Mouse (Mus musculus) bone marrow, adult 2 months (tissue): ENCODE measurements around the gene Hhipl1. TPM values are rescaled to one million over a fixed set of nuclear protein-coding genes. Genes with fewer than 3 reads are reported as not detected.

Experiments used
- H3K27ac ChIP-seq: fragments of 200-500 bp; 2 replicates; pipeline ENCODE4 v1.5.1; 2012; ENCODE audit warnings: low read depth, mild to moderate bottlenecking, control low read depth, inconsistent platforms, low read length; ENCODE audit not compliant: control insufficient read depth, poor library complexity, insufficient read depth
- H3K4me1 ChIP-seq: fragments of 200-500 bp; 2 replicates; pipeline ENCODE4 v1.6.1; 2011; ENCODE audit warnings: low read length; ENCODE audit not compliant: control insufficient read depth, insufficient read depth
- H3K4me3 ChIP-seq: fragments of 200-500 bp; replicated peaks from 2 replicates; pipeline ENCODE3; 2011; ENCODE audit warnings: mild to moderate bottlenecking, low read depth, low read length, control low read depth; ENCODE audit not compliant: control insufficient read depth
- CTCF ChIP-seq: fragments of 200-500 bp; IDR thresholded peaks from 2 replicates; pipeline ENCODE4 v1.5.1; 2011; ENCODE audit warnings: low read length, control low read depth; ENCODE audit not compliant: control insufficient read depth, insufficient read depth
- POLR2A ChIP-seq: fragments of 200-500 bp; IDR thresholded peaks from 2 replicates; pipeline ENCODE4 v1.6.1; 2011; ENCODE audit warnings: low read depth, mild to moderate bottlenecking, control low read depth, low read length, borderline replicate concordance; ENCODE audit not compliant: control insufficient read depth
- WGBS: fragments of 180-500 bp; shearing (Covaris S2); methylation state at CpG from one replicate; pipeline ENCODE4 v1.1.7; 2018; 5-methylcytosine and 5-hydroxymethylcytosine counted together
- polyA plus RNA-seq: library from polyadenylated mRNA; stranded (reverse); fragments of >200 nt; gene quantifications from 2 replicates; pipeline ENCODE4 v1.2.4, GENCODE M21; 2011; ENCODE audit warnings: low replicate concordance; ENCODE audit not compliant: missing spikeins, insufficient read depth, insufficient read length

Hhipl1 gene
- polyA plus RNA-seq, 1 experiment, result not detected

- Histone ChIP-seq H3K4me1 (no peaks in the 10 kb centered on the region), H3K4me3 (no peak overlapping the region), H3K27ac (no peak overlapping the region)
- whole genome bisulfite sequencing, result 51% methylated on average over 6 of the region's 6 CpGs
- TF ChIP-seq POLR2A, result no peak
Observed at GRCm38 (mm10) chr12:108371429-108371765, 65.3 kb downstream of the Hhipl1 start.

GRCm38 (mm10) chr12:108372241-108372640 is 66.2 kb downstream of the Hhipl1 start:
- H3K4me1 ChIP-seq, result no peaks in the 10 kb centered on the region
- H3K4me3 ChIP-seq, result no peak overlapping the region
- no peak for TF ChIP-seq POLR2A
- no peak for TF ChIP-seq CTCF
- WGBS, result 87% methylated on average over 17 of the region's 17 CpGs
- H3K27ac ChIP-seq, result no peak overlapping the region

- no peak for TF ChIP-seq CTCF
- no peak for TF ChIP-seq POLR2A
- no peaks in the 10 kb centered on the region for H3K4me1 ChIP-seq
- no peak overlapping the region for H3K4me3 ChIP-seq
- WGBS, result 67% methylated on average over 9 of the region's 9 CpGs
- no peak overlapping the region for H3K27ac ChIP-seq
Observed at GRCm38 (mm10) chr12:108373611-108374010, 67.5 kb downstream of the Hhipl1 start.

- WGBS, result 76% methylated on average over 8 of the region's 8 CpGs
- no peak for TF ChIP-seq POLR2A
- no peak for TF ChIP-seq CTCF
- H3K4me1 ChIP-seq, result no peaks in the 10 kb centered on the region
- no peak overlapping the region for H3K27ac ChIP-seq
- H3K4me3 ChIP-seq, result no peak overlapping the region
Observed at GRCm38 (mm10) chr12:108374689-108375088, 68.6 kb downstream of the Hhipl1 start.

GRCm38 (mm10) chr12:108378379-108379133 is 72.5 kb downstream of the Hhipl1 start:
- 77% methylated on average over 13 of the region's 13 CpGs for WGBS
- H3K4me3 ChIP-seq, result no peak overlapping the region
- H3K27ac ChIP-seq, result no peak overlapping the region
- no peak for TF ChIP-seq POLR2A
- TF ChIP-seq CTCF, result no peak
- no peaks in the 10 kb centered on the region for H3K4me1 ChIP-seq

Other genes with a start within 250 kb of the Hhipl1 start
- gene Setd3, start 127.0 kb upstream of the Hhipl1 start, polyA plus RNA-seq, result 41.5 and 51.0 TPM in 2 replicates
- gene Ccnk, start 126.7 kb upstream of the Hhipl1 start, polyA plus RNA-seq, result 12.4 and 21.9 TPM in 2 replicates
- gene Ccdc85c, start 30.8 kb upstream of the Hhipl1 start, polyA plus RNA-seq, result 0.83 and 2.7 TPM in 2 replicates
- 0.72 TPM in 1 of 2 replicates, not detected in the other for gene Cyp46a1, start 28.1 kb downstream of the Hhipl1 start, polyA plus RNA-seq
- gene Eml1, start 64.7 kb downstream of the Hhipl1 start, polyA plus RNA-seq, result 0.56 and 4.7 TPM in 2 replicates
- gene Evl, start 248.4 kb downstream of the Hhipl1 start, polyA plus RNA-seq, result 45.6 and 80.6 TPM in 2 replicates